Mouse (Mus musculus) frontal cortex, adult 2 months (tissue): ENCODE measurements at regions not wholly inside any gene's neighbourhood (a gene's known extent, or its start where the extent isn't known, plus 50 kb on each side); places are given as distances from the start of the nearest gene placed in this dataset.
"Not testable (repeated sequence)": the region's sequence is repeated elsewhere in the genome, so short reads cannot be mapped to it uniquely, and the experiment has no call there.

Experiments
- DNase-seq, 2 experiments: peaks; one replicate each; pipeline ENCODE4 v3.0.0; 2022; ENCODE audit warnings: low spot score in 1 of 2; ENCODE audit errors: extremely low spot score in 1 of 2

- peak in 1 of 2 experiments; percentile 23 for DNase-seq
Measured at GRCm38 (mm10) chr12:15584721-15585120, 232.0 kb downstream of the Trib2 start.

DNA sequence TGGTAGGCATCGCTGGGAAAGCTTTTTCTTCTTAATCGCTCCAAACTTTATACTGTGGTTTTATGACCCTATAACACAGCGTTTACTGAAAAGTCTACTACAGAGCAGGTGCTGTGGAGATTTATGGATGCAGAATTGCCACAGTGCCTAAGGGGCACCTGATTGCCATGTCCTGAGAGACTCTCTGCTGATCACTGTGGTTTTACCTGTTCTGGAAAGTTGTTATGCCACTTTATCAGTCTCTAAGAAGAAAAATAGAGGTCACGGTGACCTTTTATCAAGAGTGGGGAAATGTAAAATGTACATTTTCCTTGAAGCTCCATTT lies 250.0 kb downstream of the Trib2 start:
- no peak for DNase-seq

DNA sequence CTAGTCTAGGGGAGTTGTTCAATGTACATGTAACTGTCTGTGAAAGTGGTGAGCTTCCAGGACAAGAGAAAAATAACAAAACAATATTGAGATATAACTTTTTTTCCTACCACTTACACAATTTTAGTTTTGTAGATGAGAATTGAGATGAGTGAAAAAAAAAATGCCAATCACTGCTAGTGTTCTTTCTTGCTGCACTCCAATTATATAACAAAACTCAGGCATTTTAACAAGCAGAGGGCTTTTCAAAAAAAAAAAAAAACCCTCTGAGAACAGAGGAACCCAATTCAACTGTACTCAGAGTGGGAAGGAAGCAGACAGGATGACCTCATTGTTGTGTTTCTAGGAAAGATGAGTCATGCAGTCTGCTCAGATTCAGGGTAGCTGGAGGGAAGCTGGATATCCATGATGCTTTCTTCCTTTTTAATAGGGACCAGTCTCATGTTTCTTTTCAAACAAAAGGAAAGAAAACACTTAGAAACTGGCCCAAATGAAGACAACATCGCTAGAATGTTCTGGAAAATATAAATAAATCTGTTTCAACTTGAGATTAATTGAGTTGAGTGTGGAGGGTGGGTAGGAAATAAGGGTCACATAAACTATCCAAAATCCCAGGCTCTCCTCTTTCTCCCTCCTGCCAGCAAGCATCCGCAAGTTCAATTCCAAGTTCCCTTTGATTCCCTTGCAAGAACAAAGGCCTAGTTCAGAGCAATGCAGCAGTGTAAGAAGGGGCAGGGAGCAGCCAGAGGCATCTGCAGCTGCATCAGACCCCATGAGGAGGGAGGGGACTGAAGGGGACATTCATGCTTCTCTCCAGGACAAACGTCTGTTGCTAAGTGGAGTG lies 250.6 kb downstream of the Trib2 start:
- DNase-seq: peak; percentile 37 to 63

DNA sequence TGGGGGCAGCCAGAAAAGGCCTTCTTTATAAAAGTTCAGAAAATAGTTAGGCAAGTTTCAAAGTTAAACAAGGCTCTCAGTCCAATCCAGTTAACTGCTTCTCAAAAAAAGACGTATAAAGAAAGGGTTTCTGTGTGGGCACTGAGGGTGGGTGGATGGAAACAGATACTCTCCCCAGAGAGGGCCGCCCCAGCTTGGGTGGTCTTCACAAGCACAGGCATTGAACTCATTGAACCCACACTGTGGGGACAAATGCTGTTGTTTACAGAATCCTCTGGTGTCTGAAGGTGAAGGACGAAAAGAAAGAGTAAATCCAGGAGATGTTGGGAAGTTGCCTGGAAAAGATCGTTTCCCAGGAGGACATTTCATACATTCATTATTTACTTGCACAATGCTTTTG lies 253.9 kb downstream of the Trib2 start:
- DNase-seq: no peak

- peak in 1 of 2 experiments; percentile 57 for DNase-seq
Measured at GRCm38 (mm10) chr12:15555471-15555870, 261.3 kb downstream of the Trib2 start.

GRCm38 (mm10) chr12:15553681-15554007 lies 263.1 kb downstream of the Trib2 start:
- no peak for DNase-seq

DNA sequence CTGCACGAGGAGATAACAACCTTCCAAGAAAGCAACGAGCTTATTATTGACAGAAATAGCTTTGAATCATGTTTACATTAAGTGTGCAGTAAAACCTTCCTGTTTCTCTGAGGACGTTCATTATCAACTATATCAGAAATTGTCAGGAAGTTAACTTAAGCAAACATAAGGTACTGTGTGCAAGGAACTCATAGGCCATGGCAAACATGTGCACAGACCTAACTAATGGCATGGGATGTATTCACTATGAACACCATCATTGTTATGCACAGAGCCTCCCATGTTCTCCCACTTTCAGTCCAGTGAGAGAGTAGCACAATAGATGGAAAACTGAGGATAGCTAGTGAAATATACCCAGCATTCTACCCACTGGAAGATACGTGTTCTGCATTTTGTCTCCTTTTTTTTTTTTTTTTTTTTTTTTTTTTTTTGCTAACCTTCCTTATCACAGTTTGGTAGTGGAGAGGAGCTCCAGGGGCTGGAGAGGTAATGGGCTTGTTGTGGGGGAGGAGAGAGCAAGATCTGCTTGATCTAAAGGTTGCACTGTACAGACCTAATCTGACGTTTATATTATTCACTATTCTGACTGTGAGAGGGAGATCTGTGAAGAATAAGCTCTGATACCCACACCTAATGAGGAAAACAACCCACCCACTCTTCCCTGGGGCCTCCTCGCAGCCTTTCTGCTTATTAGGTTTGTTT lies 263.6 kb downstream of the Trib2 start:
- DNase-seq: no peak

- DNase-seq: no peak
Measured at GRCm38 (mm10) chr12:15552210-15552609, 264.5 kb downstream of the Trib2 start.

- no peak for DNase-seq
Measured at GRCm38 (mm10) chr12:15551281-15551900, 265.3 kb downstream of the Trib2 start.

DNA sequence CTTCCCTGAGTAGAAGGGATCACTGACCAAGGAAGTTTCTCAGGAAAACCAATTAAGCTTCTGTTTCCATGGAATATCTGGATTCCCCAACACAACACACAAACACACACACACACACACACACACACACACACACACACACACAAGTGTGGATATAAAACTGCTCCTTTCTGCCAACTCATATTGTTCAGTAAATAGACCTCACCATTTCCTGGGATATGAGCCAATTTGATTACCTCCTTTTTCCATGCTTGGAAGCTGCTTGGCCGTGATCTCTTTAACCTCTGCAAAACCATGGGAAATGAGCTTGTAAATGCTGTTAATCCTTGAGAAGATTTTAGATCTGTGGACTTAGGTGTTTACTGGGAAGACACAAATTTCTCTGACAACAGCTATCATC lies 272.4 kb downstream of the Trib2 start:
- DNase-seq: no peak

DNA sequence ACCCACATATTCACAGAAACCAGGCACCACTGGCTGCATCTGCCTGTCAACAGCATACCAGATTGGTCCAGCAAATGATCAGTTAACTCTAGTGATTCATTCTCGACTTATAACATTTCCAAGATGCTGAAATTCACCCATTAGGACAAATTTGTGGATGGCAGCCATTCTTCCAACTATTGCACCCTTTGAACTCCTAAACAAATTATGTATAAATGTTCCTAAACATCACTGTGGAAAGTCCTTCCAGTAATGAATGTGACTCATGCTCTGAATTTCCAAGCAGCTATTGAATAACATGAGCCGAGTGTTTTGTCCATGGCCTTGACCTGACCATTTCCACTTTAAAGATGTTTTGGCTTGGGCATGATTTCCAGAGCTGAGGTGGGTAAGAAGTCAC lies 274.2 kb downstream of the Trib2 start:
- DNase-seq: no peak

DNA sequence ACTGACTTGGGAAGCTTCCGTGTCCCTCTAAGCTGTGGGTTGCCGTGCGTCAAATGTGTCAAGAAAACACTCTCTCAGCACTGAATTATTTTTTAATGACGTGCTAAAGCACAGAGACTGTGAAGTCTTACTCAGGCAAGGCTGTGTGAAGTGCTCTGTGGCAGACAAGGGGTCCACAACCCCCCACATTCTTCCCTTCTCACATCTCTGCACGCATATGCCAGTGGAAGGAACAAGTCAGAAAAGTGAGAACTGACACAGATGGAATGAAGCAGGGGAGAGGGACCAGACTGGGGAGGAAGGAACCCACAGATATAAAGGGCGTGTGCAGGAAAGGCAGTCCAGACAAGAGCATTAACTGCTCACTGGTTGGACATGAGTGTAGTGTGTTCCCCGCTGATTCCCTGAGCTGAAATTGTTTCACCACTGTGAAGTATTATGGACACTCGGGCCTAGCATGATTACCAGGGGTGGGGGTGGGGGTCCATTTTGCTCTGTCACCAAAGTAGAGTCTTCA lies 279.8 kb downstream of the Trib2 start:
- DNase-seq: no peak

DNA sequence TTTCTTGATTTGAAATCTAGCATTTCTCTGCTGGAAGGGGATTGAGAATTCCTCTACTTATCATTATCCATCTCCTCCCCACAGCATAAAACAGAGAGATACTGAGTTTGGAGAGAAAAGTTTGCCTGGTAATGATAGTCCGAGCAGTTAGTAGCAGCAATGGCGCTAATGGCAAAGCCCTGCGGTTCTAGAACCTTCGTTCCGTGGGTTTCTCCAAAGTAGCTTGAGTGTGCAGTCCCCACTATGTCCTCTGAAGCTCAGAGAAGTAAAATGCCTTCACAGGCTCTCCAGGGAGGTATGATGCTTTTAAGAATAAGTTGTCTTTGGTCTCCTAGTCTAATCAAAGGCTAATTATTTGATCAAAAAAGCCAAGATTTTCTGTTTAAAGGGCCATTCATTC lies 280.5 kb downstream of the Trib2 start:
- no peak for DNase-seq

GRCm38 (mm10) chr12:15535822-15536221 lies 280.9 kb downstream of the Trib2 start:
- peak; percentile 58 to 95 for DNase-seq

DNA sequence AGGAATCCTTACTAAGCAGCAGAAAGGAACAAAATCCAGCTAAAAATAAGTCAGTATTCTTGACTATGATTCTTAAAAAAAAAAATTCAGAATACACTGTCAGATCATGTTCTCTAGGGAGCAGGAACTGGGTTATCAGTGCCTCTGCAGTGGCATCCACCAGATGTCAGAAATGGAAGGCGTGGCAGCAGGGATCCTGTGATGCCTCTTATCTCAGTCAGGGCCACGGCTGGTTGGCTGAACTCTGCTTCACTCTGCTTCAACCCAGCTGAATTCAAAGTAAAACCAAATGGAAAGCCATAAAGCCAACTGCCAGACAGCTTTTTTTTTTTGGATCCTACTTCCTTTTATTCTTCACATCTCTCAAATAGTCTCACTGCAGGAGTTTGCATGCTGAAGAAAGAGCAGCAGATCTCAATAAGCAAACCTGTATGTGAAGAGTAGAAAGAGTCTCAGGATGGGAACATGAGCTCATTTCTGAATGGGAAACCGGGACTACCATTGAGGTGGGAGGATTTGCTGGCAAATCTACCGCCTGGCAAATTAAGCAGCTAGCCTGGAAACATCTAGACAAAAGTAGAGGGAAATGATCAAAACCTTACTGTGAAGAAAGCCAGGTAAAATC lies 295.8 kb downstream of the Trib2 start:
- DNase-seq: peak in 1 of 2 experiments; percentile 8

DNA sequence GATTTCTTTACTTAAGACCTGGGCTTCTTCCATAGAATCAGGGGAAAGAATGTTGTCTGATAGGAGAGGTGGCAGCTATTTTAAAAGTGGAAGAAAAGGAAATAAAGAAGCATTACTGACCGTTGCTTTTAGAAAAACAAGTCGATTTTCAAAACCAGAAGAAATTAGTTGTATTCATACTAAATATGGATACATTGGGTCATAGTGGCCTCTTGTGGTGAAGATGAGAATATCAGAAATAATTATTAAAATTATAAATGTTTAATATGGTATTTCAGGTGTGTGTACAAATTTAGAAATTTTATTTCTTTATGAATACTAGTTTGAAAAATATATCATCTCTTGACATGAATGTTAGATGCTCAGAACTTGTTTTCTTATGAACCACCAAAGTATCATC lies 304.7 kb downstream of the Trib2 start:
- no peak for DNase-seq

DNA sequence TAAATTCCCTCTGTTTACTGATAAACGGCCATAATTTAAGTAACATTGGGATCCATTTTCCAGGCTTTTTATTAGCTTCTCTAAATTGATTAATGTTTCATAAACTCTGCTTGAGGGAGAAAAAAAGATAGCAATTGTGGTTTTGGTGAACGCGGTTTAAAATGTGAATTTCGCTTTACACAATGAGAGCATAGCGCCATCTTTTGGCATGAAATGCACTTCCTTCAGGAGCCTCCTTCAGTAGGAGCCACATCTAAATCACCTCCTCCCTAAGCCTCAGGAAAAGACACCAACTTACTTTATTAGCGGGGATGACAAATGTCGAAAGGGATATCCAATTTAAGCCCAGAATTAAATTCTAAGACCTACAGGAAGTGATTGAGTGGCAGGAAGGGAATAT lies 309.1 kb downstream of the Trib2 start:
- peak in 1 of 2 experiments; percentile 80 for DNase-seq

GRCm38 (mm10) chr12:15493640-15494039 lies 323.1 kb downstream of the Trib2 start:
- no peak for DNase-seq

- no peak for DNase-seq
Measured at GRCm38 (mm10) chr12:15472741-15473140, 344.0 kb downstream of the Trib2 start.

GRCm38 (mm10) chr12:15459429-15459828 lies 357.3 kb downstream of the Trib2 start:
- peak; percentile 30 to 46 for DNase-seq

GRCm38 (mm10) chr12:15456369-15456768 lies 360.4 kb downstream of the Trib2 start:
- not testable (repeated sequence) for DNase-seq
